Mouse (Mus musculus) liver, adult 2 months (tissue): Measurements from ENCODE around the gene Sp1. TPM values are rescaled to one million over a fixed set of nuclear protein-coding genes. Genes with fewer than 3 reads are reported as not detected.

Experiments used
- DNase-seq: peaks from one replicate; pipeline ENCODE4 v3.0.0-alpha.2; 2011; ENCODE audit warnings: low read depth, low spot score; ENCODE audit errors: extremely low read depth
- H3K27ac ChIP-seq: fragments of 200-500 bp; replicated peaks from 2 replicates; pipeline ENCODE4 v1.5.1; 2012; ENCODE audit warnings: low read depth, mild to moderate bottlenecking, control low read depth, inconsistent platforms, low read length; ENCODE audit not compliant: insufficient read depth
- H3K27me3 ChIP-seq: fragments of 200-500 bp; 2 replicates; pipeline ENCODE4 v1.6.1; 2012; ENCODE audit warnings: mild to moderate bottlenecking, moderate library complexity, low read length, inconsistent platforms; ENCODE audit not compliant: control insufficient read depth, insufficient read depth
- H3K36me3 ChIP-seq: fragments of 200-500 bp; 2 replicates; pipeline ENCODE4 v1.6.1; 2012; ENCODE audit warnings: low read length, inconsistent platforms; ENCODE audit not compliant: control insufficient read depth, insufficient read depth
- H3K4me1 ChIP-seq: fragments of 200-500 bp; 2 replicates; pipeline ENCODE4 v1.6.1; 2011; ENCODE audit warnings: low read length; ENCODE audit not compliant: control insufficient read depth, insufficient read depth
- H3K4me3 ChIP-seq: fragments of 200-500 bp; 2 replicates; pipeline ENCODE4 v1.5.1; 2011; ENCODE audit warnings: low read depth, mild to moderate bottlenecking, control low read depth, low read length, moderate library complexity; ENCODE audit not compliant: insufficient read depth
- H3K79me2 ChIP-seq: fragments of 200-500 bp; 2 replicates; pipeline ENCODE4 v1.6.1; 2012; ENCODE audit warnings: inconsistent platforms, mild to moderate bottlenecking, low read length, moderate library complexity; ENCODE audit not compliant: control insufficient read depth, insufficient read depth
- H3K9ac ChIP-seq: fragments of 200-500 bp; 2 replicates; pipeline ENCODE4 v1.6.1; 2012; ENCODE audit warnings: low read depth, mild to moderate bottlenecking, control low read depth, inconsistent platforms, low read length
- CTCF ChIP-seq: fragments of 200-500 bp; IDR thresholded peaks from 2 replicates; pipeline ENCODE4 v1.5.1; 2011; ENCODE audit warnings: low read depth, low read length, control low read depth
- POLR2A ChIP-seq: fragments of 200-500 bp; IDR thresholded peaks from 2 replicates; pipeline ENCODE4 v1.6.1; 2011; ENCODE audit warnings: low read length, control low read depth; ENCODE audit not compliant: insufficient read depth; ENCODE audit errors: extremely low read depth
- WGBS: fragments of 180-500 bp; shearing (Covaris S2); methylation state at CpG from one replicate; pipeline ENCODE4 v1.1.7; 2018; 5-methylcytosine and 5-hydroxymethylcytosine counted together
- polyA plus RNA-seq: library from polyadenylated mRNA; depleted of rRNA; stranded (reverse); fragments of >200 nt; gene quantifications from 2 replicates; pipeline ENCODE4 v1.2.3, GENCODE M21; 2012
- total RNA-seq: library from RNA; depleted of rRNA; stranded (reverse); fragments of >200 nt; gene quantifications from 2 replicates; pipeline ENCODE4 v1.2.3, GENCODE M21; 2014

The Sp1 gene
- total and polyA plus RNA-seq, 2 experiments: 7.3 to 16.7 TPM

- DNase-seq: no peak
- Histone ChIP-seq H3K4me1 (peaks cover 16% of the 10 kb centered on the region), H3K4me3 (no peak overlapping the region), H3K9ac (no peak overlapping the region), H3K36me3 (no peaks in the 10 kb centered on the region), H3K27ac (peak overlapping the region; percentile 41), H3K79me2 (no peaks in the 10 kb centered on the region), H3K27me3 (no peaks in the 10 kb centered on the region)
- no peak for TF ChIP-seq POLR2A
- TF ChIP-seq CTCF: no peak
- WGBS: 49% methylated on average over 2 of the region's 2 CpGs
These were observed 13.4 kb upstream of the Sp1 start for GRCm38 (mm10) chr15:102392520-102392919.

- no peaks in the 10 kb centered on the region for H3K27me3 ChIP-seq
- H3K4me1 ChIP-seq: peaks cover 18% of the 10 kb centered on the region
- H3K79me2 ChIP-seq: no peaks in the 10 kb centered on the region
- H3K27ac ChIP-seq: peak overlapping the region; percentile 43
- DNase-seq: peak; percentile 33
- no peak for TF ChIP-seq POLR2A
- TF ChIP-seq CTCF: no peak
- H3K36me3 ChIP-seq: no peaks in the 10 kb centered on the region
- no peak overlapping the region for H3K4me3 ChIP-seq
- H3K9ac ChIP-seq: no peak overlapping the region
These were observed 12.3 kb upstream of the Sp1 start for GRCm38 (mm10) chr15:102393584-102394014.

GRCm38 (mm10) chr15:102395061-102395460 lies 10.9 kb upstream of the Sp1 start:
- peak; percentile 98 for DNase-seq

GRCm38 (mm10) chr15:102398629-102399028 lies 7.3 kb upstream of the Sp1 start:
- DNase-seq: peak; percentile 45

More at GRCm38 (mm10) chr15:102395061-102395460, 10.9 kb upstream of the Sp1 start:
- Histone ChIP-seq H3K36me3 (no peaks in the 10 kb centered on the region), H3K9ac (no peak overlapping the region), H3K27me3 (no peaks in the 10 kb centered on the region), H3K27ac (peak overlapping the region; percentile 57), H3K79me2 (no peaks in the 10 kb centered on the region), H3K4me3 (no peak overlapping the region), H3K4me1 (peaks cover 18% of the 10 kb centered on the region)
- WGBS: 3% methylated on average over 3 of the region's 3 CpGs
- TF ChIP-seq POLR2A (no peak), CTCF (no peak)

GRCm38 (mm10) chr15:102399229-102400221 lies 6.4 kb upstream of the Sp1 start:
- peak overlapping the region; percentile 56 for H3K4me3 ChIP-seq
- H3K4me1 ChIP-seq: peaks cover 19% of the 10 kb centered on the region
- no peaks in the 10 kb centered on the region for H3K79me2 ChIP-seq
- H3K27ac ChIP-seq: peak overlapping the region; percentile 92
- TF ChIP-seq POLR2A: peak; percentile 87
- TF ChIP-seq CTCF: no peak
- no peaks in the 10 kb centered on the region for H3K27me3 ChIP-seq
- under 1% methylated on average over 34 of the region's 34 CpGs for WGBS
- DNase-seq: peak; percentile 92
- H3K36me3 ChIP-seq: no peaks in the 10 kb centered on the region
- H3K9ac ChIP-seq: peak overlapping the region; percentile 78

More at GRCm38 (mm10) chr15:102398629-102399028, 7.3 kb upstream of the Sp1 start:
- TF ChIP-seq CTCF (no peak), POLR2A (no peak)
- H3K4me3 ChIP-seq: no peak overlapping the region
- H3K9ac ChIP-seq: peak overlapping the region; percentile 54; the same call in 1 of the 2 replicates
- peak overlapping the region; percentile 92 for H3K27ac ChIP-seq
- 14% methylated on average over 5 of the region's 5 CpGs for WGBS
- no peaks in the 10 kb centered on the region for H3K27me3 ChIP-seq
- peaks cover 19% of the 10 kb centered on the region for H3K4me1 ChIP-seq
- no peaks in the 10 kb centered on the region for H3K36me3 ChIP-seq
- no peaks in the 10 kb centered on the region for H3K79me2 ChIP-seq
